9 mouse cellular contexts compared by ENCODE assay signal in the genomic region with DNA sequence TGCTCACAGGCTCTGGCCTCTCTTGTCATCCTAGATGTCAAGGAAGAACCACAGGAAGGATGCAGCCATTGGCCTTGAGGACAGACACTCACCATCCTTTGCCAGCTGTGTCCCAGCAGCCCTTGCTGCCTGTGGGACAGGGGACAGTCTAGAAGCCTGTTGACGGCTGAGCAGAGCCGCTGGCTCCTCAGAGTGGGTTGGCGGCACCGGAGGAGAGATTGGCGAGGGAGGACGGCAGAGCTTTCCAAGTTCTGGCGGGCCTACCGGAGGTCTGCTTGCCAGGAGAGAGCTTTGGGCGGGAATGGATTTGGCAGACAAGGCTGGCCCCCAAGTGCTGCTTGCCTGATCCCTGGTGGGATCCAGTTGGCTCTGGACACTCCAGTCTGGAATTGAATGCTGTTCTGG.
DNase-seq lines count a peak whose midpoint lies in the region; ATAC-seq lines count a peak whose summit lies in the region.
"Had no signal": no experiment of that assay in that cellular context is flagged by ENCODE, and none has a peak within 500 bp of the region (broad histone marks: within the 10 kb centered on the region; RNA-seq: fewer than 3 reads in every experiment).

No protein-coding gene starts in this region.

- peaks cover 54% of the 10 kb centered on the region for H3K4me1 ChIP-seq in limb, embryonic 15.5 days

- no peak overlapping the region for H3K9ac ChIP-seq in limb, embryonic 15.5 days
- H3K9ac ChIP-seq: liver, embryonic 13.5 days had no signal

- no peaks in the 10 kb centered on the region for H3K9me3 ChIP-seq in limb, embryonic 15.5 days
- H3K9me3 ChIP-seq: liver, embryonic 13.5 days had no signal

- 52% methylated on average over 9 of the region's 9 CpGs for WGBS in limb, embryonic 15.5 days

- H3K27ac ChIP-seq in limb, embryonic 15.5 days = peak overlapping the region; percentile 63; the same call in 1 of the 2 replicates
- H3K27ac ChIP-seq: liver, embryonic 13.5 days had no signal

- intact Hi-C loops in left cerebral cortex, postnatal 10 days (cut with DNase I) = no loop called here
- intact Hi-C loops in gastrocnemius, postnatal 14 days (cut with DNase I; ENCODE audit: low total_unique reads) = no loop called here

- peak; percentile 57 to 76 for DNase-seq in left cerebral cortex, postnatal 10 days (ENCODE audit: extremely low spot score in 1 of 2, low spot score in 2 of 2)
- DNase-seq in left cerebral cortex, adult 11 months (ENCODE audit: low spot score) = no peak
- DNase-seq in cerebellum, adult 11-12 months = peak; percentile 81
- DNase-seq in gastrocnemius, postnatal 14 days = peak; percentile 64
- DNase-seq in urinary bladder, postnatal 25 days (ENCODE audit: low spot score) = no peak
- DNase-seq in natural killer cell, adult 2 months (ENCODE audit: low spot score in 2 of 2) = no peak
- no peak for DNase-seq in kidney, adult 11 months
- DNase-seq: liver, embryonic 13.5 days had no signal

- no peak overlapping the region for H3K4me2 ChIP-seq in limb, embryonic 15.5 days
- H3K4me2 ChIP-seq: liver, embryonic 13.5 days had no signal

- H3K27me3 ChIP-seq in limb, embryonic 15.5 days = no peaks in the 10 kb centered on the region; the same call in 1 of the 2 replicates

- no peak overlapping the region for H3K4me3 ChIP-seq in limb, embryonic 15.5 days
- H3K4me3 ChIP-seq: liver, embryonic 13.5 days had no signal

- no peak for ATAC-seq in limb, embryonic 15.5 days (ENCODE audit: insufficient number of reproducible peaks, low FRiP score, low TSS enrichment, low read depth)

- H3K36me3 ChIP-seq in limb, embryonic 15.5 days = no peaks in the 10 kb centered on the region
- H3K36me3 ChIP-seq: liver, embryonic 13.5 days had no signal

Comparison
In these comparisons a context has a peak if more than half of its experiments do, and no peak if none do; other contexts are left out.
1. DNase-seq: peak in left cerebral cortex, postnatal 10 days (2 of 2), cerebellum, adult 11-12 months (single experiment) and gastrocnemius, postnatal 14 days (single experiment); none in left cerebral cortex, adult 11 months (single experiment), urinary bladder, postnatal 25 days (single experiment), natural killer cell, adult 2 months (0 of 2) and kidney, adult 11 months (single experiment).